Mouse (Mus musculus) brown adipose tissue, adult 24 weeks (tissue): ENCODE results near the gene Bcl2l10. TPM values are rescaled to one million over a fixed set of nuclear protein-coding genes. Genes with fewer than 3 reads are reported as not detected.
A peak's percentile ranks its signal among the peaks of the same experiment; 100 is the strongest.

Experiments used
- H3K27ac ChIP-seq: fragments of 200-500 bp; replicated peaks from 2 replicates; pipeline ENCODE4 v1.5.1; 2012; ENCODE audit warnings: low read depth, mild to moderate bottlenecking, low read length
- H3K4me1 ChIP-seq: fragments of 200-500 bp; 2 replicates; pipeline ENCODE4 v1.6.1; 2012; ENCODE audit warnings: low read length, mixed read lengths; ENCODE audit not compliant: control insufficient read depth, insufficient read depth, insufficient read length
- H3K4me3 ChIP-seq: fragments of 200-500 bp; 2 replicates; pipeline ENCODE4 v1.5.1; 2012; ENCODE audit warnings: low read depth, mild to moderate bottlenecking, low read length, moderate library complexity; ENCODE audit not compliant: insufficient read depth
- polyA plus RNA-seq: library from polyadenylated mRNA; stranded (reverse); fragments of >200 nt; gene quantifications from 2 replicates; pipeline ENCODE4 v1.2.4, GENCODE M21; 2012; ENCODE audit not compliant: missing spikeins, insufficient read depth, insufficient read length

Gene Bcl2l10
- not detected in 2 replicates for polyA plus RNA-seq

GRCm38 (mm10) chr9:75347458-75347857, at the start of gene Bcl2l10:
TSS of gene Bcl2l10 (plus strand) at chr9:75347758.
- Histone ChIP-seq H3K27ac (peak within 1 kb of the TSS; percentile 51), H3K4me3 (no peak within 1 kb of the TSS), H3K4me1 (peaks cover 5% of the 10 kb centered on the region; the same call in 1 of the 2 replicates)

- Histone ChIP-seq H3K27ac (no peak overlapping the region), H3K4me1 (no peaks in the 10 kb centered on the region), H3K4me3 (no peak overlapping the region)
Measured at GRCm38 (mm10) chr9:75299342-75299741, 48.2 kb upstream of the Bcl2l10 start.

DNA sequence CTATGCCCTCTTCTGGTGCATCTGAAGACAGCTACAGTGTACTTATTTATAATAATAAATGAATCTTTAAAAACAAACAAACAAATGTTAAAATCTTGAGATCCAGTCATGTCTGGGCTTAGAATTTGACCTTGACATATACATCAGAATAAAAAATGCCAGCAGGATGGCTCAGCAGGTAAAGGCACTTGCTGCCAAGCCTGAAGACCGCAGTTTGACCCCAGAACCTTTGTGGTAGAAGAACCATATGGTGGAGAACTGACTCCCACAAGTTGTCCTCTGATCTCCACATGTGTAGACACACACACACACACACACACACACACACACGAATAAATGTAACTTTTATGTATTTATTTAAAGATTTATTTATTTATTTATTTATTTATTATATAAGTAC, 44.5 kb upstream of the Bcl2l10 start:
- Histone ChIP-seq H3K4me1 (no peaks in the 10 kb centered on the region), H3K4me3 (no peak overlapping the region), H3K27ac (no peak overlapping the region)

DNA sequence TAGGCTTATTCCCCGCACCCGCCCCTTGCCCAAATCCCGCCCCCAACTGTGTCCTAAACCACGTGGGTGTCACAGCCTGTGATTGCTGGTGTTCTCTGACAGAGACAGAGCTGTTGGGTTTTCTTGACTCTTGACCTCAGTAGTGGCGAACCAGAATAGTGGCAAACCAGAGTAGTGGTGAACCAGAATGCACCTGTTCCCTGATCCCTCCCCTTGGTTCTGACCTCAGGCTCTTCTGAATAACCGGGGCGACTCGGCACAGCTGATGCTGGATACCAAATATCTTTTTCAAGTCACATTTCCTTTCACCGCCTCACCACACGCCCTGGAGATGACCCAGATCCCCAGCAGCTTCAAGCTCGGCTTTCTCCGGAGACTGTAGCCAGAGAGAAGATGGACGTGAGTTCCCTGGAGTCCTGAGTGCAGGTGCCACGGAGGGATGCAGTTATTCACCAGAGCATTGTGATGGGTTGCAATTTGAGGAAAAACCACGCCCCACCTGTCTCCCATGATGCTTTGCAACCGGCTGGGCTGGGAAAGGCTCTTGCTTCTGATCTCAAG, 43.8 kb upstream of the Bcl2l10 start:
- Histone ChIP-seq H3K4me3 (no peak overlapping the region), H3K4me1 (no peaks in the 10 kb centered on the region), H3K27ac (no peak overlapping the region)

GRCm38 (mm10) chr9:75304286-75304685, 43.3 kb upstream of the Bcl2l10 start:
- H3K27ac ChIP-seq = no peak overlapping the region
- no peaks in the 10 kb centered on the region for H3K4me1 ChIP-seq
- no peak overlapping the region for H3K4me3 ChIP-seq

GRCm38 (mm10) chr9:75306126-75306898, 41.2 kb upstream of the Bcl2l10 start, which contains the start of gene Gnb5:
TSS of gene Gnb5 (plus strand) at chr9:75306288.
- Histone ChIP-seq H3K4me3 (no peak within 1 kb of the TSS), H3K4me1 (no peaks in the 10 kb centered on the region), H3K27ac (no peak within 1 kb of the TSS)

GRCm38 (mm10) chr9:75307015-75307414, 40.5 kb upstream of the Bcl2l10 start:
- no peaks in the 10 kb centered on the region for H3K4me1 ChIP-seq
- H3K27ac ChIP-seq = no peak overlapping the region
- H3K4me3 ChIP-seq = no peak overlapping the region

- no peaks in the 10 kb centered on the region for H3K4me1 ChIP-seq
- H3K27ac ChIP-seq = no peak overlapping the region
- H3K4me3 ChIP-seq = no peak overlapping the region
Measured at GRCm38 (mm10) chr9:75308621-75309020, 38.9 kb upstream of the Bcl2l10 start.

DNA sequence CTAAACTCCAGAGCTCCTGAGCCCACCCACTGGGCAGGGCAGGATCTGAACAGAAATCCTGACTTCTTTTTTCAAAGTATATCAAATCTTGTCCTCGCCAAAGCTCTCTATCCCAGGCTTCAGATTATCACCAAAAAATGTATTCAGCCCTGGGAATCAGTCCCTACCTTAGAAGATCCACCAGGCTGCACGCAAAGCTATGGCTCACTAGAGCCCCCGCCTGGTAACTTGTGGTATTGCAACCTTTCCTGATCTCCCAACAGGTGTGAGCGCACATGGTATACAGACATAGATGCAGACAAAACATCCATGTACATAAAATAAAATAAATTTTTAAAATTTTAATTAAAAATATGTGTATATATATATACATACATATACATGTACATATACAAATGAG, 35.5 kb upstream of the Bcl2l10 start:
- Histone ChIP-seq H3K4me3 (no peak overlapping the region), H3K27ac (no peak overlapping the region), H3K4me1 (peaks cover 3% of the 10 kb centered on the region; the same call in 1 of the 2 replicates)

DNA sequence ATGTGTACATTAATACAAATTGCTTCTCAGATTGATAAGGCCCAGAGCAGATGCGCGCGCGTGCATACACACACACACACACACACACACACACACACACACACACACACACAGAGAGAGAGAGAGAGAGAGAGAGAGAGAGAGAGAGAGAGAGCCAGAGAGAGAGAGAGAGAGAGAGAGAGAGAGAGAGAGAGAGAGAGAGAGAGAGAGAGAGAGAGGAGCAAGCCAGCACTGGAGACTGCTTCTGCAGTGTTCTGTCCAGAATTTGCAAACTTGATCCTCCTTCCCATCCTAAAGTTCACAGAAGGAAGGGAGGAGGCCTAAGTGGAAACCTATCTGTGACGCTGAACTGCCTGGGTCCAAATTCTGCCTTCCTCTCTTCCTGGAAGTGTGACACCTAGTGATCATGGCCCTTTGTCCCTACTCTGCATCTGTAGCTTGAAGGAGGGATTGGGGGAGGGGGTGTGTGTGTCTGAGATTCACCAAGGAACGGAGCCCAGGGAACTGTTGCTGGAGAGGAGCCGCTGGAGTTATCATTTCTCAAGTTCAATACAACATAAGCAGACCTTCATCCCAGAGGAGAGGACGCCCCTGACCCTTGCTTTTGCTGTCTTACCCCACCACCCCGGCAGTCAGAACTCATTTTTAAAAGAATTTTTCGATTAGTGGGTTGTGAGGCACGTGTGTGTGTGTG, 34.3 kb upstream of the Bcl2l10 start:
- Histone ChIP-seq H3K4me1 (peaks cover 3% of the 10 kb centered on the region; the same call in 1 of the 2 replicates), H3K27ac (no peak overlapping the region), H3K4me3 (peak overlapping the region; percentile 16; the same call in 1 of the 2 replicates)

GRCm38 (mm10) chr9:75313832-75314516, 33.6 kb upstream of the Bcl2l10 start:
- Histone ChIP-seq H3K4me3 (peak overlapping the region; percentile 77), H3K27ac (peak overlapping the region; percentile 66), H3K4me1 (peaks cover 3% of the 10 kb centered on the region; the same call in 1 of the 2 replicates)

DNA sequence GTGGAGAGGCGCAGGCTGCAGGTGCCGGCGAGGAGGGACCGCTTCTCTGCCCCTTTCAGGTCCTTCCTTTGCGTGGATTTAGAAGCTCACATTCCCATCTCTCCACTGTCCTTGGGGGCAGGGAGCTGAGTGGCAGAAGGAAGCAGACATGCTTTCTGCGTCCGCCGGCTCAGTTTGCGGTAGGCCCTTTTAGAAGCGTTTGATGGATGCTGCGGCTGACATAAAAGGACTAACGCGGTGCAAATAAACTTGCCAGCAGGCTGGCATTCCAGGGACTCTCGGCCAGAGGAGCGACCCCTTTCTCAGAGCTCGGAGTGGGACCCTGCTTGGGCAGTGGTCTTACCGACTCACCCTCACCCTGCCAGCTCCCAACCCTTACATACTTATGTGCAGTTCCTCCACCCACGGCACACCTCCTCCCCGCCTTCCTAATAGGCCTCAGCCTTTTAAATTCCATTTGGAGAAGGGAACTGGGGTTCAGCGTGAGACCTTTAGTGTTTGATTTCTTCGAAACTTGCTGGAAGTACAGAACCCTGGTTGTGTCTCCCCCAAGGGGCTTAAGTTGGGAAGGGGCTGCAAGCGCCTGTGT, 32.9 kb upstream of the Bcl2l10 start:
- Histone ChIP-seq H3K27ac (no peak overlapping the region), H3K4me1 (peaks cover 3% of the 10 kb centered on the region; the same call in 1 of the 2 replicates), H3K4me3 (peak overlapping the region; percentile 77)

DNA sequence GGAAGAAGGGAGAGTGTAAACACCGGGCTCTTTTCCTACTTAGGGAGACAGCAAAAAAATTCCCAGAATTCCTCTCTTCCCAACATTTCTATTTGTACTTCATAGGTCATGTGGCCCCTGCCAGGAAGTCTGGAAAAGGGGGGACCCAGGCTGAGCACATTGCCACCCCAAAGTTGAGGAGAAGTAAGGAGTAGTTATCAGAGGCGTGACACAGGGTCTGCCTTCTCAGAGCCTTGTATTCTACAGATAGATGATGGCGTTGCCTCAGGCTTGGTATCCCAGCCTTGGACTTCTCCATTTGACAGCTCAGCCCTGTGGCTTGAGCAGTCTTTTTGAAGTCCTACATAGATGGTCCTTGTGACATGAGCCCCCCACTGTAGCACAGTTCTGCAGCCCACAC, 32.3 kb upstream of the Bcl2l10 start:
- no peak overlapping the region for H3K27ac ChIP-seq
- peaks cover 3% of the 10 kb centered on the region; the same call in 1 of the 2 replicates for H3K4me1 ChIP-seq
- no peak overlapping the region for H3K4me3 ChIP-seq

- Histone ChIP-seq H3K4me1 (peaks cover 3% of the 10 kb centered on the region; the same call in 1 of the 2 replicates), H3K4me3 (no peak overlapping the region), H3K27ac (no peak overlapping the region)
Measured at GRCm38 (mm10) chr9:75316771-75317170, 30.8 kb upstream of the Bcl2l10 start.
